Mouse (Mus musculus) midbrain, embryonic 13.5 days (tissue): ENCODE data around the gene Zdhhc16. TPM values are rescaled to one million over a fixed set of nuclear protein-coding genes. Genes with fewer than 3 reads are reported as not detected.

ENCODE experiments used
- polyA plus RNA-seq: library from polyadenylated mRNA; unstranded; fragments of >200 nt; fragmentation: Nextera tagmentation; extraction: Ambion mirVana; gene quantifications from 2 replicates; pipeline ENCODE4 v1.2.1, GENCODE M21; 2015

Gene Zdhhc16
- polyA plus RNA-seq, 1 experiment from 2014 or later: 86.1 TPM

Other genes starting within 250 kb of the Zdhhc16 start
- gene Slit1, start 189.8 kb upstream of the Zdhhc16 start, polyA plus RNA-seq: 13.2 and 23.8 TPM in 2 replicates
- gene Arhgap19, start 131.4 kb upstream of the Zdhhc16 start, polyA plus RNA-seq: 11.0 and 11.6 TPM in 2 replicates
- gene Frat1, start 103.5 kb upstream of the Zdhhc16 start, polyA plus RNA-seq: 26.2 and 29.0 TPM in 2 replicates
- 7.6 and 10.4 TPM in 2 replicates for gene Frat2, start 85.3 kb upstream of the Zdhhc16 start, polyA plus RNA-seq
- 14.6 and 15.7 TPM in 2 replicates for gene Rrp12, start 37.3 kb upstream of the Zdhhc16 start, polyA plus RNA-seq
- gene Pgam1, start 21.6 kb upstream of the Zdhhc16 start, polyA plus RNA-seq: 445 and 453 TPM in 2 replicates
- gene Exosc1, start 57 bp upstream of the Zdhhc16 start, polyA plus RNA-seq: 68.5 and 70.0 TPM in 2 replicates
- gene Mms19, start 47.7 kb downstream of the Zdhhc16 start, polyA plus RNA-seq: 32.4 and 34.8 TPM in 2 replicates
- 6.4 and 7.3 TPM in 2 replicates for gene Ubtd1, start 48.3 kb downstream of the Zdhhc16 start, polyA plus RNA-seq
- gene Ankrd2, start 102.5 kb downstream of the Zdhhc16 start, polyA plus RNA-seq: 0.19 and 0.31 TPM in 2 replicates
- 0.58 and 0.89 TPM in 2 replicates for gene Hoga1, start 112.1 kb downstream of the Zdhhc16 start, polyA plus RNA-seq
- gene 4933411K16Rik, start 118.8 kb downstream of the Zdhhc16 start, polyA plus RNA-seq: not detected in 2 replicates
- 128 TPM in 2 replicates for gene Morn4, start 152.9 kb downstream of the Zdhhc16 start, polyA plus RNA-seq
- gene Pi4k2a, start 157.0 kb downstream of the Zdhhc16 start, polyA plus RNA-seq: 23.6 and 29.9 TPM in 2 replicates
- gene Avpi1, start 195.6 kb downstream of the Zdhhc16 start, polyA plus RNA-seq: 4.9 and 5.1 TPM in 2 replicates
- 1.1 and 1.7 TPM in 2 replicates for gene Marveld1, start 213.9 kb downstream of the Zdhhc16 start, polyA plus RNA-seq
- gene Zfyve27, start 230.5 kb downstream of the Zdhhc16 start, polyA plus RNA-seq: 55.8 and 57.6 TPM in 2 replicates